Mouse (Mus musculus) cerebral cortex, adult 2 months (tissue): ENCODE data around the gene Gm26566.

Experiments
- WGBS: fragments of 180-500 bp; shearing (Covaris S2); methylation state at CpG from one replicate; pipeline ENCODE4 v1.1.7; 2018; 5-methylcytosine and 5-hydroxymethylcytosine counted together

Gene Gm26566

GRCm38 (mm10) chr4:88721791-88722721 is at the start of gene Gm26566, which contains the start of gene Klhl9:
Gene Gm26566, plus strand, starts transcription at chr4:88721805.
Gene Klhl9, minus strand, starts transcription at chr4:88722465.
- WGBS, result under 1% methylated on average over 82 of the region's 82 CpGs

GRCm38 (mm10) chr4:88676824-88677223 is 44.8 kb upstream of the Gm26566 start, which contains the start of gene Ifna16:
Gene Ifna16, minus strand, starts transcription at chr4:88676924.
- WGBS, result 76% methylated on average over 1 of the region's 1 CpGs

GRCm38 (mm10) chr4:88680362-88680761 is 41.2 kb upstream of the Gm26566 start:
- WGBS, result 52% methylated on average over 8 of the region's 8 CpGs

GRCm38 (mm10) chr4:88681353-88681752 is 40.3 kb upstream of the Gm26566 start:
- WGBS, result 47% methylated on average over 3 of the region's 3 CpGs

GRCm38 (mm10) chr4:88683812-88684211 is 37.8 kb upstream of the Gm26566 start, which contains the start of gene Ifna2:
Gene Ifna2, minus strand, starts transcription at chr4:88683912.
- 91% methylated on average over 1 of the region's 1 CpGs for WGBS

GRCm38 (mm10) chr4:88691259-88691658 is 30.3 kb upstream of the Gm26566 start, which contains the start of gene Ifnab:
Gene Ifnab, minus strand, starts transcription at chr4:88691359.
- WGBS, result 80% methylated on average over 2 of the region's 2 CpGs

- 85% methylated on average over 1 of the region's 1 CpGs for WGBS
These were observed 29.1 kb upstream of the Gm26566 start for GRCm38 (mm10) chr4:88692537-88692936.

GRCm38 (mm10) chr4:88693392-88693791 is 28.2 kb upstream of the Gm26566 start:
- WGBS, result 87% methylated on average over 2 of the region's 2 CpGs

- WGBS, result 32% methylated on average over 3 of the region's 3 CpGs
These were observed 25.2 kb upstream of the Gm26566 start for GRCm38 (mm10) chr4:88696237-88696884.

GRCm38 (mm10) chr4:88697108-88697507 is 24.5 kb upstream of the Gm26566 start:
- 72% methylated on average over 6 of the region's 6 CpGs for WGBS

GRCm38 (mm10) chr4:88697753-88698152 is 23.9 kb upstream of the Gm26566 start:
- WGBS, result 86% methylated on average over 4 of the region's 4 CpGs

- WGBS, result 83% methylated on average over 5 of the region's 5 CpGs
These were observed 22.8 kb upstream of the Gm26566 start for GRCm38 (mm10) chr4:88698781-88699180.

GRCm38 (mm10) chr4:88699301-88699700 is 22.3 kb upstream of the Gm26566 start:
- WGBS, result 95% methylated on average over 1 of the region's 1 CpGs

- WGBS, result 48% methylated on average over 3 of the region's 3 CpGs
These were observed 15.7 kb upstream of the Gm26566 start for GRCm38 (mm10) chr4:88705924-88706323.

GRCm38 (mm10) chr4:88707128-88707826 is 14.3 kb upstream of the Gm26566 start:
- WGBS, result 93% methylated on average over 1 of the region's 1 CpGs

GRCm38 (mm10) chr4:88714281-88714680 is 7.3 kb upstream of the Gm26566 start:
- 76% methylated on average over 1 of the region's 1 CpGs for WGBS

- 0% methylated on average over 1 of the region's 1 CpGs for WGBS
These were observed 2.9 kb upstream of the Gm26566 start for GRCm38 (mm10) chr4:88718715-88719114.

GRCm38 (mm10) chr4:88723497-88724090 is 2.0 kb downstream of the Gm26566 start:
- WGBS, result 75% methylated on average over 8 of the region's 8 CpGs

- 76% methylated on average over 6 of the region's 6 CpGs for WGBS
These were observed 5.1 kb downstream of the Gm26566 start for GRCm38 (mm10) chr4:88726727-88727126.

- 11% methylated on average over 1 of the region's 1 CpGs for WGBS
These were observed 5.7 kb downstream of the Gm26566 start for GRCm38 (mm10) chr4:88727324-88727723.

- 6% methylated on average over 2 of the region's 2 CpGs for WGBS
These were observed 16.9 kb downstream of the Gm26566 start for GRCm38 (mm10) chr4:88738480-88738879.
